Mouse (Mus musculus) forebrain, embryonic 14.5 days (tissue): ENCODE measurements at regions not wholly inside any gene's neighbourhood (a gene's known extent, or its start where the extent isn't known, plus 50 kb on each side); places are given as distances from the start of the nearest gene placed in this dataset.
A peak's percentile ranks its signal among the peaks of the same experiment; 100 is the strongest.

Source experiments
- ATAC-seq: fragments of 200-750 bp; cut with Nextera tagmentation; 2 replicates; pipeline ENCODE4 v1.8.0; 2017; ENCODE audit warnings: mild to moderate bottlenecking, moderate library complexity
- DNase-seq: peaks from one replicate; pipeline ENCODE4 v3.0.0-alpha.2; 2015; ENCODE audit warnings: low spot score
- H3K27ac ChIP-seq: fragments of 300-500 bp; sonication (generic); 2 replicates; pipeline ENCODE4 v1.5.1; 2014; ENCODE audit warnings: low read depth, mild to moderate bottlenecking, control low read depth, low read length, moderate library complexity
- H3K27me3 ChIP-seq: fragments of 300-500 bp; sonication (generic); replicated peaks from 2 replicates; pipeline ENCODE4 v1.6.1; 2014; ENCODE audit warnings: low read length, control low read depth, mixed read lengths; ENCODE audit not compliant: control insufficient read depth, insufficient read depth
- H3K36me3 ChIP-seq: fragments of 300-500 bp; sonication (generic); 2 replicates; pipeline ENCODE4 v1.6.1; 2014; ENCODE audit warnings: low read length, control low read depth; ENCODE audit not compliant: control insufficient read depth, insufficient read depth
- H3K4me1 ChIP-seq: fragments of 300-500 bp; sonication (generic); 2 replicates; pipeline ENCODE4 v1.6.1; 2014; ENCODE audit warnings: antibody characterized with exemption, low read length, control low read depth; ENCODE audit not compliant: control insufficient read depth, insufficient read depth
- H3K4me2 ChIP-seq: fragments of 300-500 bp; sonication (generic); 2 replicates; pipeline ENCODE4 v1.6.1; 2014; ENCODE audit warnings: mild to moderate bottlenecking, control low read depth, low read length
- H3K4me3 ChIP-seq: fragments of 300-500 bp; sonication (generic); 2 replicates; pipeline ENCODE4 v1.5.1; 2014; ENCODE audit warnings: low read depth, low read length, control low read depth
- H3K9ac ChIP-seq: fragments of 300-500 bp; sonication (generic); 2 replicates; pipeline ENCODE4 v1.6.1; 2014; ENCODE audit warnings: mild to moderate bottlenecking, low read length, control low read depth, moderate library complexity
- H3K9me3 ChIP-seq: fragments of 300-500 bp; sonication (generic); replicated peaks from 2 replicates; pipeline ENCODE4 v1.6.1; 2016; ENCODE audit warnings: low read length, control low read depth, mixed read lengths; ENCODE audit not compliant: control insufficient read depth
- WGBS: fragments of 180-500 bp; shearing (Covaris S2); extraction: QIAGEN DNeasy Blood & Tissue Kit; methylation state at CpG from one replicate; pipeline ENCODE4 v1.1.7; 2014; 5-methylcytosine and 5-hydroxymethylcytosine counted together

DNA sequence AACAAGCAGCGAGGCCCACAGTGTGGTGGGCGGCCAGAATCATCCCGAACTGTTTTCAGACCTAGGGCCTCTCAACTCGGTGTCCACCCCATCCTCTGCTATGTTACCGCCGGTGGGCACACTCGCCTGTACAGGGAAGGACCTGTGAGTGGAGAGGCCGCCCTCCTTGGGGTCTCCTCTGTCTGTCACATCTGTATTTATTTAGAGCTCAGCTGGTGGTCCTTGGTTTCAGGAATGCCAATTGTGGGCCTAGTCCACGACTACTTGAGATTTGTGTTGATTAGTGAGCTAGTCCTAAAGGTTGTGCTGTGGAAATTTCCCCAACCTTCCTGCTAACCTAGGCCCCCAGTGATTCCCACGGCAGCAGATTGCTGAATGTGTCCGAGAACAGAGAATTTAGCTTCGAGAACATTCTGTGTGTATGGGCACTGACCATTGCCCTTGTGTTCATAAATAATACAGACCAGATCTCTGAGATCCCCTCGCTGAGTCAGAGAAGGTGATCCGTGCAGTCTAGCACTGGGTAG, 113.1 kb upstream of the Six2 start:
- 31% methylated on average over 14 of the region's 14 CpGs for WGBS
- H3K27me3 ChIP-seq, result peaks cover 55% of the 10 kb centered on the region
- H3K9me3 ChIP-seq, result no peaks in the 10 kb centered on the region
- H3K36me3 ChIP-seq, result no peaks in the 10 kb centered on the region
- H3K27ac ChIP-seq, result no peak overlapping the region
- DNase-seq (no peak), ATAC-seq (no peak)
- no peak overlapping the region for H3K9ac ChIP-seq
- H3K4me3 ChIP-seq, result no peak overlapping the region
- no peak overlapping the region for H3K4me2 ChIP-seq
- H3K4me1 ChIP-seq, result peaks cover 8% of the 10 kb centered on the region; the same call in 1 of the 2 replicates

GRCm38 (mm10) chr17:85800357-85801078, 112.4 kb upstream of the Six2 start:
- WGBS, result 3% methylated on average over 42 of the region's 44 CpGs
- ATAC-seq (peak; percentile 40; the same call in 1 of the 2 replicates), DNase-seq (no peak)
- peaks cover 62% of the 10 kb centered on the region for H3K27me3 ChIP-seq
- H3K36me3 ChIP-seq, result no peaks in the 10 kb centered on the region
- peaks cover 8% of the 10 kb centered on the region; the same call in 1 of the 2 replicates for H3K4me1 ChIP-seq
- H3K9me3 ChIP-seq, result no peaks in the 10 kb centered on the region
- peak overlapping the region; percentile 48 for H3K9ac ChIP-seq
- H3K27ac ChIP-seq, result no peak overlapping the region
- H3K4me2 ChIP-seq, result peak overlapping the region; percentile 81
- peak overlapping the region; percentile 37 for H3K4me3 ChIP-seq

GRCm38 (mm10) chr17:85799865-85800356, 111.8 kb upstream of the Six2 start:
- ATAC-seq (peak; percentile 42; the same call in 1 of the 2 replicates), DNase-seq (no peak)
- Histone ChIP-seq H3K9me3 (no peaks in the 10 kb centered on the region), H3K27ac (no peak overlapping the region), H3K4me1 (peaks cover 8% of the 10 kb centered on the region; the same call in 1 of the 2 replicates), H3K36me3 (no peaks in the 10 kb centered on the region), H3K27me3 (peaks cover 63% of the 10 kb centered on the region), H3K9ac (peak overlapping the region; percentile 48), H3K4me2 (peak overlapping the region; percentile 81), H3K4me3 (peak overlapping the region; percentile 37)
- WGBS, result under 1% methylated on average over 28 of the region's 34 CpGs

GRCm38 (mm10) chr17:85799081-85799864, 111.2 kb upstream of the Six2 start:
- H3K9ac ChIP-seq, result peak overlapping the region; percentile 48
- H3K27me3 ChIP-seq, result peaks cover 58% of the 10 kb centered on the region

DNA sequence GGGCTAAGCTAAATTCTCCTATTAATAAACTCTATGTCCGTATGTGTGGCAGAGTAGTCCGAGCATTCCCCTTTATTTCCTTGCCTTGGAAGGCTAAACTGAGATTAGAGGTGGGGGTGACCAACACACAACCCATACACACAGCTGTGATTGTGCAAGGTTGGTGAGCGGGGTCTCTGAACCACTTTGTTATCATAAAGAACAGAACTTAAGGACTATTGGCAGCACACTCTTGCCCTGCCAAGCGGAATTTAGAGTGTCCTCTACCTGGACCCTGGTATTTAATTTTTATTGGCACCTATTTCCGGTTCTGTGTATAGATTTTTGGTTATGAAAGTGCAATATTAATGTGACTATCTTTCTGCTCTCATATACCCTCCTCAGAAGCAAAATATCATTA, 109.7 kb upstream of the Six2 start:
- WGBS, result 45% methylated on average over 5 of the region's 5 CpGs
- H3K36me3 ChIP-seq, result no peaks in the 10 kb centered on the region
- no peak overlapping the region for H3K27ac ChIP-seq
- peaks cover 8% of the 10 kb centered on the region; the same call in 1 of the 2 replicates for H3K4me1 ChIP-seq
- no peak overlapping the region for H3K9ac ChIP-seq
- H3K9me3 ChIP-seq, result no peaks in the 10 kb centered on the region
- ATAC-seq (no peak), DNase-seq (no peak)
- no peak overlapping the region for H3K4me3 ChIP-seq
- H3K27me3 ChIP-seq, result peaks cover 50% of the 10 kb centered on the region
- no peak overlapping the region for H3K4me2 ChIP-seq

More at GRCm38 (mm10) chr17:85799081-85799864, 111.2 kb upstream of the Six2 start:
- WGBS, result under 1% methylated on average over 22 of the region's 22 CpGs
- no peaks in the 10 kb centered on the region for H3K9me3 ChIP-seq
- H3K27ac ChIP-seq, result no peak overlapping the region
- peaks cover 8% of the 10 kb centered on the region; the same call in 1 of the 2 replicates for H3K4me1 ChIP-seq
- H3K4me3 ChIP-seq, result peak overlapping the region; percentile 37
- no peaks in the 10 kb centered on the region for H3K36me3 ChIP-seq
- peak overlapping the region; percentile 81 for H3K4me2 ChIP-seq
- DNase-seq (no peak), ATAC-seq (no peak)

GRCm38 (mm10) chr17:85795820-85796219, 107.7 kb upstream of the Six2 start:
- ATAC-seq (no peak), DNase-seq (no peak)
- Histone ChIP-seq H3K4me2 (no peak overlapping the region), H3K9ac (no peak overlapping the region), H3K4me1 (peaks cover 8% of the 10 kb centered on the region; the same call in 1 of the 2 replicates), H3K9me3 (no peaks in the 10 kb centered on the region), H3K4me3 (no peak overlapping the region), H3K36me3 (no peaks in the 10 kb centered on the region), H3K27ac (no peak overlapping the region), H3K27me3 (peaks cover 32% of the 10 kb centered on the region)
- 64% methylated on average over 5 of the region's 5 CpGs for WGBS

DNA sequence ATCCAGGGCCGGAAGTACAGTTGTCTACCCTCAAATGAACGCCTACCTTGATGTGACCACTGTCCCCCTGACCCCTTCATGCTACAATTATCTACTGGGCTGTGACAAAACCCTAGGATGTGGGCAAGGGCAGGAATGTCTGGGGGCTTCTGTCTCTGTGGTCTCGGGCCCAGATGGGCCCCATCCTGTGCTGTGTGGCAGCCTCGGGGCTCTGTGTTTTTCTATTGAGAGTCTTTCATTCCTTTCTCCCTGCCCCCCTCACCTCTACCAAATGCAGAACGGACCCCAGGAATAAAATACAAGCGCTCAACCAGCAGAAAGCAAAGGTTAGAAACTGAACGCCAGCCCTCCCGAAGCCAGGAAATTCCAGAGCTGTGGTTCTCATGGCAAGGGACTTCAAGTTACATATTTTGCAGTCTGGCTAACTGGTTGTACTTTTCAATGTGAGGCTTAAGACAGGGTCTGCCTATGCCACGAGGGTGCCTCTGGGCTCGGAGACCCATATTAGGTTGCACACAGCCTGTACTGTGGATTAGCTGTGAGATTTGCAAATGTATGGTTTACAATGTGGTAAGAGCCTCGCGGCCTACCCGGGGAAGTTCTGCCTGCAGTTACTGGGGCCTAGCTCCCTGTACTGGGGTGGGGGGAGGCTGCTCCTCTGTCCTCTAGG, 97.7 kb upstream of the Six2 start:
- DNase-seq, result no peak
- H3K4me1 ChIP-seq, result no peaks in the 10 kb centered on the region
- no peak overlapping the region for H3K4me3 ChIP-seq
- H3K27me3 ChIP-seq, result no peaks in the 10 kb centered on the region
- no peak overlapping the region for H3K27ac ChIP-seq
- WGBS, result 48% methylated on average over 13 of the region's 13 CpGs
- H3K4me2 ChIP-seq, result no peak overlapping the region
- H3K9me3 ChIP-seq, result no peaks in the 10 kb centered on the region
- no peak overlapping the region for H3K9ac ChIP-seq
- H3K36me3 ChIP-seq, result no peaks in the 10 kb centered on the region
- ATAC-seq, result no peak

GRCm38 (mm10) chr17:85780477-85780876, 92.4 kb upstream of the Six2 start:
- no peaks in the 10 kb centered on the region for H3K36me3 ChIP-seq
- no peak overlapping the region for H3K9ac ChIP-seq
- no peak for DNase-seq
- no peak for ATAC-seq
- H3K4me2 ChIP-seq, result no peak overlapping the region
- no peak overlapping the region for H3K27ac ChIP-seq
- H3K4me1 ChIP-seq, result no peaks in the 10 kb centered on the region
- H3K4me3 ChIP-seq, result no peak overlapping the region
- H3K27me3 ChIP-seq, result no peaks in the 10 kb centered on the region
- H3K9me3 ChIP-seq, result no peaks in the 10 kb centered on the region
- 93% methylated on average over 10 of the region's 10 CpGs for WGBS
